Mouse (Mus musculus): ENCODE data around the gene Pcnx3.

Gene Pcnx3

GRCm38 (mm10) chr19:5680432-5680831 is 8.3 kb downstream of the Pcnx3 start:
- no peak for DNase-seq (ENCODE audit: low read depth)

- DNase-seq (ENCODE audit: low read depth): no peak
Measured at GRCm38 (mm10) chr19:5668372-5668771, 20.3 kb downstream of the Pcnx3 start.

GRCm38 (mm10) chr19:5666386-5666785 is 22.3 kb downstream of the Pcnx3 start:
- no peak for DNase-seq (ENCODE audit: low read depth)

- DNase-seq (ENCODE audit: low read depth): no peak
Measured at GRCm38 (mm10) chr19:5665465-5665864, 23.2 kb downstream of the Pcnx3 start.

GRCm38 (mm10) chr19:5664669-5665257 is 23.9 kb downstream of the Pcnx3 start:
- DNase-seq (ENCODE audit: low read depth): no peak

GRCm38 (mm10) chr19:5662981-5663913 is 25.5 kb downstream of the Pcnx3 start, which contains the start of gene Sipa1:
Gene Sipa1 (minus strand): TSS chr19:5663707.
- DNase-seq (ENCODE audit: low read depth): peak; percentile 95

GRCm38 (mm10) chr19:5662310-5662709 is 26.4 kb downstream of the Pcnx3 start:
- DNase-seq (ENCODE audit: low read depth): peak; percentile 79

GRCm38 (mm10) chr19:5660942-5661751 is 27.6 kb downstream of the Pcnx3 start:
- peak; percentile 73 for DNase-seq (ENCODE audit: low read depth)

GRCm38 (mm10) chr19:5654720-5655298 is 33.9 kb downstream of the Pcnx3 start:
- DNase-seq (ENCODE audit: low read depth): no peak

GRCm38 (mm10) chr19:5653969-5654719 is 34.6 kb downstream of the Pcnx3 start:
- no peak for DNase-seq (ENCODE audit: low read depth)

GRCm38 (mm10) chr19:5652570-5652969 is 36.1 kb downstream of the Pcnx3 start:
- no peak for DNase-seq (ENCODE audit: low read depth)

GRCm38 (mm10) chr19:5651502-5652274 is 37.0 kb downstream of the Pcnx3 start:
- DNase-seq (ENCODE audit: low read depth): no peak

GRCm38 (mm10) chr19:5649298-5649741 is 39.4 kb downstream of the Pcnx3 start:
- DNase-seq (ENCODE audit: low read depth): peak; percentile 34

- peak; percentile 92 for DNase-seq (ENCODE audit: low read depth)
Measured at GRCm38 (mm10) chr19:5648401-5649297, 40.1 kb downstream of the Pcnx3 start.

- DNase-seq (ENCODE audit: low read depth): no peak
Measured at GRCm38 (mm10) chr19:5647791-5648190, 40.9 kb downstream of the Pcnx3 start.

- no peak for DNase-seq (ENCODE audit: low read depth)
Measured at GRCm38 (mm10) chr19:5646731-5647330, 41.9 kb downstream of the Pcnx3 start.

- DNase-seq (ENCODE audit: low read depth): no peak
Measured at GRCm38 (mm10) chr19:5645280-5645679, 43.4 kb downstream of the Pcnx3 start.

- DNase-seq (ENCODE audit: low read depth): no peak
Measured at GRCm38 (mm10) chr19:5641641-5642040, 47.1 kb downstream of the Pcnx3 start.

- DNase-seq (ENCODE audit: low read depth): no peak
Measured at GRCm38 (mm10) chr19:5641021-5641420, 47.7 kb downstream of the Pcnx3 start.

Measured in induced T-regulatory cell, adult 2 months (primary cell).